Mouse (Mus musculus): Measurements from ENCODE around the gene 4933405L10Rik.
A peak's percentile ranks its signal among the peaks of the same experiment; 100 is the strongest.

The 4933405L10Rik gene

DNA sequence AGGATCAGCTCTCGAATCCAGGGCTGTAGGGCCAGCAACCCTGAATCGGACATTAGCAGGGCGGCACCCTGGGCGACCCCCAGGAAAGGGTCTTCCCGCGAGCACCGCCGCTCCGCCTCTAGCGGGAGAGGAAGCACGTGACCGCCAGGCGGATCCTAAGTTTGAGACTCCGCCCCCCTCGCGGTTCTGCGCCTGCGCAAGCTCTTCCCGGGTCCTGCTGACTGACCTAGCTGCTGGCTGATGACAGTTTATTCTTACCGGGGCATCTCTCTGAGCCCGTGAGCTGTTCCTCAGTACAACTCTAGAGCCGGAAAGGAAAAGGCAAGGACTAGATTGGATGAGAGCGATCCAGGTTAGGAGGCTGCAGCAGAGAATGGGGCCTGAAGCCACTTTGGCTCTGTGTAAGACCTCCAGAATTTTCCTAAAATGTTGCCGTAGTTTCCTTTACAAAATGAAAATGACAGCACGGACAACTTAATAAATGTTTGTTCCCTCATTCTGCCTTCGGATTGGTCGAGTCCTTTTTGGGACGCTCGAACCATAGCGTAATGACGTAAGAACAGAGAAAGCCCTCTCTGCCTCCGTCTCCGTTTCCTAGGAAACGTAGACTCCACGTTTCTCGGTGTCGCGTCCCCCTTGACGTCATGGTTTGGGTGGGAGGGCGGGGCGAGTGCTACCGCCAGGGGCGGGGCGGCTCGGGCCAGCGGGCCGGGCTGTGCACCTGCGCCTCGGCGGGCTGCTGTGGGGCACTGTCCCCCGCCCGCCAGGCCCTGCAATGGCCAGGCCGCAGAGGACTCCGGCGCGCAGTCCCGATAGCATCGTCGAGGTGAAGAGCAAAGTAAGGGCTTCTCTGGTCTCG, 6.3 kb upstream of the 4933405L10Rik start, which contains the start of the genes Acd and Pard6a:
Acd (minus strand) TSS at position 137 of the 859 bp plus-strand sequence.
Pard6a (plus strand) TSS at position 183 of the 859 bp plus-strand sequence.
- peak; percentile 94 for DNase-seq

DNA sequence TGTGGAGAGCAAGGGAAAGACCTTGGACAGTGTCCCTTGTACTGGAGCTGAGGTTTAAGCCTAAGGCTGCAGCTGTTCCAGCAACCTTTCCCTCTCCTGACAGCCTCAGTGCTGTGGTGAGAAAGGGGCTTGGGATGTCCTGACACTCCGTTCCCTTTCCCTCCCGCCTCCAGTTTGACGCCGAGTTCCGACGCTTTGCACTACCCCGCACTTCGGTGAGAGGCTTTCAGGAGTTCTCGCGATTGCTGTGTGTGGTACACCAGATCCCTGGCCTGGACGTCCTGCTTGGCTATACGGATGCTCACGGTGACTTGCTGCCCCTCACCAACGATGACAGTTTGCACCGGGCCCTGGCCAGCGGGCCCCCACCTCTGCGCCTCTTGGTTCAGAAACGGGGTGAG, 5.5 kb upstream of the 4933405L10Rik start:
- no peak for DNase-seq

DNA sequence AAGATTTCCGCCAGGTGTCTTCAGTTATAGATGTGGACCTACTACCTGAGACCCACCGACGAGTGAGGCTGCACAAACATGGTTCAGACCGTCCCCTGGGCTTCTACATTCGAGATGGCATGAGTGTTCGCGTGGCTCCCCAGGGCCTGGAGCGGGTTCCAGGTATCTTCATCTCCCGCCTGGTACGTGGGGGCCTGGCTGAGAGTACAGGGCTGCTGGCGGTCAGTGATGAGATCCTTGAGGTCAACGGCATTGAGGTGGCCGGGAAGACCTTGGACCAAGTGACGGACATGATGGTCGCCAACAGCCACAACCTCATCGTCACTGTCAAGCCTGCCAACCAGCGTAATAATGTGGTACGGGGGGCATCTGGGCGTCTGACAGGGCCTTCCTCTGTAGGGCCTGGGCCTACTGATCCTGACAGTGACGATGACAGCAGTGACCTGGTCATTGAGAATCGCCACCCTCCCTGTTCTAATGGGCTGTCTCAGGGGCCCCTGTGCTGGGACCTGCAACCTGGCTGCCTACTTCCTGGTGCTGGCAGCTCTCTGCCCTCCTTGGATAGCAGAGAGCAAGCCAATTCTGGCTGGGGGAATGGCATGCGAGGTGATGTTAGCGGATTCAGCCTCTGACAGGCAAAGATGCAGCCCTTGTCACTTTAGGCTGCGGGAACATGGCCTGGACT, 4.6 kb upstream of the 4933405L10Rik start:
- no peak for DNase-seq

DNA sequence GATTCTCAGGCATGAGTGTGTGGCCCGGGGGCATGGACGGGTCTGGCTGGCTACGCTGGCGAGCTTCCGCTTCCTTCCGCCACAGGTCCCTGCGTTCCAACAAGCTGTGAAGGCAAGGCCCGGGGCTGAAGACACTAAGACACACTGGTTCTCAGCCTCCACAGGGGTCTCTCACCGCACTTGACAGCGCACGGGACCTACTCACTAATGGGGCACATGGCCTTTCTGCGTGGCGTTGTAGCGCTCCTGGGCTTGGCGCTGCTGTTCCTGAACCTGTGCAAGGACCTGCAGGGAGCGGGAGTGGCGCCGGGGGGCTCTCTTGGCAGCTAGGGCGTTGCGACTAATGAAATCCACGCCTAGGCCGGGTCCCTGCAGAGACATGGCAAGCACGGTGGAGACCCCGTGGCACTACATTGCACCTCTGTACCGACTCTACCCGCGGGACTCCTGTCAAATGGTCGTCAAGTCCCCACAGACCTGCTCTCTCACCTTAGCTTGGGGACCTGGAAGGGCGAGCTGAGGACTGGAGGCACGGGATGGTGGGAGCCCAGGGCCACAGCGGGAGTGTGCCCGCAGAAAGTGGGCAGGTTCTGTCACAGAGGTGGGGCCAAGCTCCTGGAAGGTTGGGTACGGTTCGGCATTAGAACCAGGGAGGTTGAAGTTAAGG, 3.2 kb upstream of the 4933405L10Rik start:
- no peak for DNase-seq

DNA sequence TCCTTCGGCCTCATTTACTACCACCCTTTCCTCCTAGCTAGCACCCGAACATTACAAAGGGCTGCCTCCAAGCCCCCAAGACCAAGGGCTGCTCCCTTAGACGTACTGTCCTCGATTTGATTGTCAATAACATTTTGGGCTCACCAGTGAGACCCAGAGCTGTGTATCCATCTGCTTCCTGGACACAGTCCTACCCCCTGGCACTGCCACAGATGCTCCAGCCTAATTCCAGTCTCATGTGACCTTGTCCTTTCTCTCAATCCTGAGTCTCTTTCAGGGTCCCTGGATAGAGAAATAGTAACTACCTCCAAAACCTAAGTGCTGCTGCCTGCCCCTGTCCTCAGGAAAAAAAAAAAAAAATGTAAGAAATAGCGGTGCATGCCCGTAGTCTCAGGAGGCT, 2.5 kb upstream of the 4933405L10Rik start:
- no peak for DNase-seq

DNA sequence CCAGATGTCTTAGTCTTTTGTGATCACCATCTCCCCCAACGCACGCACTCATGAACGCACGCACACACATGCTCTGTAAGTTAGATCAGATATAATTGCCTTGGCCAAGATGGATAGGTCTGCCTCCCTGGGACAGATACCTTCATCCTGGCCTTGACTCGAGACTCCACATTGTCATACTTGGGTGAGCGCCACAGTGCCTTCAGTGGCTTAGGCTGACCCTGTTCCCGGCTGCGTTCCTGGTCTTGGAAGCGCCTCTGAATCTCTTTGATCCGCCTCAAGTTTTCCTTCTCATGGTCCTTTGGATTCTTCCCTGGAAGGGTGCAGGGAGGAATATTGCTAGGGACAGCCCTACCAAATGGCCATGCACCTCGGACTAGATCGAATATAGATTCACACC, 1.0 kb upstream of the 4933405L10Rik start:
- no peak for DNase-seq

DNA sequence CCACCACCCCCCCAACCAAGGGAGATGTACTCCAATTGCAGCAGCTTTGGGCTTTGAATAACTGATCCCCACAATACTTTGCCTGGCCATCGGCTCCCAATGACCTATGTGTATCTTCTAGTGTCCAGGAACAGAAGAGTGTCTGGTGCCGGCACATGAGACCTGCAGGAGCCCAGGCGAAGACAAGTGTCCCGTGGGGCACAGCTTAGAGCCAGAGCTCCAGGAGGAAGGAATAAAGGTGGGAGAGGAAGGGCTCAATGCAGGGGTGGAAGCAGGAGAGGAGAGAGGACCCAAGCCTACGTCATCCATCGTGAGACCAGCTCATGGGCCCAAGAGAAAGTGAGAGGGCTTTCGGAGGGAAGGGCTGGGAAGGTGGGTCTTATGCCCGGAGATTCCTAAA, 1.2 kb downstream of the 4933405L10Rik start:
- DNase-seq = no peak

DNA sequence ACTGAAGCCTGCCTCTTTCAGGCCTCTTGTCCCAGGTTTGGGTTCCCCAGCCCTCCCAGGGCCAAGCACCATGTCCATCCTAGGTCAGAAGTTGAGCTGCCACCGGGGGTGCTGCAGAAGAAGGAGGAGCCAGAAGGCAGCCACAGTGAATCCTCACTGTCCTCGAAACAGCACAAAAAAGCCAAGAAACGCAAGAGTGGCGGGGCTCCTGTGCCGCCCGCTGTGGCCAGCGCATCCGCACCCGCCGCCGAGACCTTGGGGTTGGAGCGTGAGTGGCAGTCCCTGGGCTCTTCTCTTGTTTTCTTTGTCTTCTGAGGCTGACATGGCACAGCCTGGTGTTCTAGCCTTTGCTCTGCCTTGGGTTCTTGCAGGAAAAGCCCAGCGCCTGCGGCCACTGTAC, 1.9 kb downstream of the 4933405L10Rik start:
- no peak for DNase-seq

DNA sequence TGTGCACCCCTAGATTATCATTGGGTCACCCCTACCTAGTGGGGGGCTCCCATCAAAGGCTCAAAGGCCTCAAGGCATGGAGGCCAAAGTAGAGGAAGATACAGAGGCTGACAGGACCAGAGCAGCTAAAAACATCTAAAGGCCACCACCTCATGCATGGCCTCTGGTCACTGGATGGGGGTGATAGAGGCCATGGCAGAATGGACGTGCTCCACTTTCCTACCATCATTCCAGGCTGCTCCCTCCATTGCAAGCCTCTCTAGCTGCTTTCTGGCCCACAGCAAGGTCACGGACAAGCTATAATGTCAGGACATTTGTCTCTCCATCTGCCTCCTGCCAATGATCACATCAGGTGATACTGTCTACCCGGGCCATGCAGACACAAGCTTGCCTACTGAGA, 4.8 kb downstream of the 4933405L10Rik start:
- no peak for DNase-seq

DNA sequence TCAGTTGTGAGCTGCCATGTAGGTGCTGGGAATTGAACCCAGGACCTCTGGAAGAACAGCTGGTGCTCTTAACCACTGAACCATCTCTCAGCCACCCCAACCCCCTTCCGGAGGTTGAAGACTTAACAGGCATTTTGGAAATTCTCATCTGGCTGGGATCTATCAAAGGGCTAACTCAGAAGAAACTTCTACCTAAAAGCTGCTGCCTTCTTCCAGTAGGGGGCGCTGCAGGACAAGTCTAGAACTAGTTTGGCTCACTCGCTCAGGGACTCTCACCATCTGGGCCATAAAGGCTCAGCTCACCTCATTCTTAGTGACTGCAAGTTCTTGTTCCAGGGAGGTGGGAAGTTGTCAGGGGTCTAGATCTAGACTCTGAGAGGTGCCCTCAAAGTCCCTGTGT, 6.7 kb downstream of the 4933405L10Rik start:
- peak; percentile 72 for DNase-seq

DNA sequence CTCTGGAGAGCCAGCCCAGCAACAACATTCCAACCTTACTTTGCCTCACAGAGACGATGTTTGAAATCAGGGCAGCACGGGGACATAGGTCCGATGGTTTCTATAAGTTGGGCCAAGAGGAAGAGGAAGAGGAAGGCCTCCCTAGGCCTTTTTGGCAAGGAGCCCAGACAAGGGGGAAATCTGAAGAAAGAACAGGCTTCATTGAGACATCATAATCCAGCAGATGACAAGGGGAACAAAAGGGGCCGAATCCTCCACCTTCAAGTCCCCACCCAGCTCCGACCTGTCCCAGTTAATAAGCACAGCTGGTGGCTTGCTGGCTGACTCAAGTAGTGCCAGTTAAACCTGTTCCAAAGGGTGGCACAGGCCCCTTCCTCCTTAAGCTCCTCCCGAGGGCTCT, 7.6 kb downstream of the 4933405L10Rik start:
- DNase-seq = no peak

DNA sequence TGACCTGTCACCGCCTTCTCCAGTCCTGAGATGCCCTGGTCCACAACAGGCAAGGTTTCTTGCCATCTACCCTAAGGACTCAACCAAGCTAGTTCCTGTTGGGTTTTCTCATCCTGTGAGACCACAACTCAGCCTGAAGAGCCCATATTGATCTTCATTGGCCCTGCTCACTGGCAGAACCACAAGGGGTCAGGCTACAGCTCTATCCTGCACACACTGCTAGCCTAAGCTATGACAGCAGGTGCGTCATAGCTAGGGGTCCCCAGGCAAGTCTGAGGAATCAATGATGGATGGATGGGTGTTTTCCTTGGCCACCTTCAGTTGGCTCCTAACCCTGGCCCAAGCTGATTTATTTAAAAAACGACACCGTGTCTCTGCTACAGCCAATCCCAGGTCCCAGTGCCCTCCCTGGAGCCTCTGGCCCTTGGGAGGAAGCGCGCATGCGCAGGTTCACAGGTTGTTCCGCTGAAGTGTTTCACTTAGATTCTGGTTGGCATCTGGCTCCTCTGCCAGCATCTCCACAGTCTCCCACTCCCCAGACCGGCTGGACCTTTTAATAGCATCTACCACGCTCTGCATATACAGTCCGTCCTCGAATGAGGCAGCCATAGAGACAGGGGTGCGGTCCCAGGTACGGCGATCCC, 9.0 kb downstream of the 4933405L10Rik start:
- DNase-seq = no peak

DNA sequence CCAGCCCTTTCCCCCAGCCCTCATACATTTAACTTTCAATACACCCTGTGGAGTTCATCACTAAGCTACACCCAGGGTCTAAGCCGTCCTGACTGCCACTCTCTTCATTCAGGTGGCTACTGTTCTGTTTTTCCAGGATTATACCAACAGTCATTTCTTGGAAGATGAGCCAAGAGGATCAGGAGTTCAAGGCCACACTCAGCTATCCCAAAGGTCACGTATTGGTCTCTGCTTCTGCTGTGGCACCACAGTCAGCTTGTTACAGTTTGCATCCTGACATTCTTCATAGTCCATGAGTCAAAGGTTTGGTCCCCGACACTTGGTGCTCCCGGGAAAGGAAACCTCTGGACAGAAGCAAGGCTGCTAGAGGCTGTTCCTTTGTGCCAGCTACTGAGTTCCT, 12.2 kb downstream of the 4933405L10Rik start:
- DNase-seq = no peak

DNA sequence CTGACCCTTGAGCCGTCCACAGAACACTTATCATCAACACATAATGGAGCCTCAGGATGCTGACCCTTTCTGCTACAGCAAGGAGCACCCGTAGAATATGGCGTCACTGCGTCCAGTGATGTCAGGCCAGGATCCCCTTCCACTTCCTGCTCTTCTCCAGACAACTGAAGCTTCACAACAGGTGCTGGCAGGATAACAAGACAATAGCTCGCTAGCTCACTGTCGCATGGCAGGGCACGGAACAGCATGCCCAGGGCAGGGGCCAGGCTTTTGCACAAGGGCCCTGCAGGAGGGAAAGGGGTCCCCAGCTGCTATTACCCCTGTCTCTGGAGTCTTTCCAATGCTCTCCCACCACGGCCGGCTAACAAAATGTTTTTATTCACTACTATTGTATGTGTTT, 15.4 kb downstream of the 4933405L10Rik start:
- no peak for DNase-seq

DNA sequence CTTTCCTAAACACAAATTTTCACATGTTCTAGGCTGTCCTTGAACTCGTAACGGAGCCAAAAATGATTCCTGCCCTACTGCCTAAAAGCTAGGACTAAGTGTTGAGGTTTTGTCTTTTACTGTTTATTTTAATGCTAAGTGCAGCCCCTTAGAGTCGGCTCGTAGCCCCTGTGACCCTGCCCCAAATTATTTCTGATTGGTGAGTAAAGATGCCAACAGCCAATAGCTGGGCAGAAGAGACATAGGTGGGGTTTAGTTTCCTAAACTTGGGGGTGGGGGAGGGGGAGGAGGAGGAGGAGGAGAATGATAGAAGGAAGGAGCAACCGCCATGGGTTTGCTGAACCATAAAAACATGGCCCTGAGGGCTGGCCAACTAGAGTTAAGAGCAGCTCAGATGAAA, 18.3 kb downstream of the 4933405L10Rik start:
- DNase-seq = no peak

DNA sequence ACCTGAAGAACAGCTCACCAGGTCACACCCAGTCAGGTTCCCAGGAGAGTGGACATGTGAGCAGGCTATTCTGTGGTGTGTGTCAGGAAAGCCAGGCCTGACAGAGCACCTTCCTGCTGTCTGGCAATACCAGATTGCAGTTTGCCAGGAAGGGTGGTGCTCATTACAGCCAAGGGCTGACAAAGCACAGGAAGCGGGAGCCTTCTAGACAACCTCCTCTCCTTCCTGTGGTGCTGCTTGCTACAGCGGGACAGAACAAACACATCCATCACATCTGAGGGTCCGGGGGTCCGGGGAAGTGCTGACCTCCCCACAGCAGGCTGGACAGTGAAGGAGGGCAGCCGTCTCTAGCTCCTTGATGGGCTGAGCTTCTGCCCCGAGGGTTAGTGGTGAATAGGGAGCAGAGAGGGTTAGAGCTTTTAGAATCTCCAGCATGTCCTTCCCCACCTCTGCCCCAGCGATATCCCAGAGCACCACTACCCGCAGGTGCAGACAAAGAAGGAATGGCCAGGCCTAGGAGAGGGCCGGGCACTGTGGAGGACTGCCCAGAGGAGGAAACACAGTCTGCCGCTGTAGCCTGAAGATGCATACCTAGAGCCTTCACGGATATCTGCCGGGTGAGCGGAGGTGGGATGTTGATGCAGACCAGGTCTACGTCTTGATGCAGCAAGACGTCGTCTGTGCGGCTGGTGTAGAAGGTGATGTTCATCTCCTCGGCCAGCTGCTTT, 20.1 kb downstream of the 4933405L10Rik start:
- DNase-seq = peak; percentile 79

DNA sequence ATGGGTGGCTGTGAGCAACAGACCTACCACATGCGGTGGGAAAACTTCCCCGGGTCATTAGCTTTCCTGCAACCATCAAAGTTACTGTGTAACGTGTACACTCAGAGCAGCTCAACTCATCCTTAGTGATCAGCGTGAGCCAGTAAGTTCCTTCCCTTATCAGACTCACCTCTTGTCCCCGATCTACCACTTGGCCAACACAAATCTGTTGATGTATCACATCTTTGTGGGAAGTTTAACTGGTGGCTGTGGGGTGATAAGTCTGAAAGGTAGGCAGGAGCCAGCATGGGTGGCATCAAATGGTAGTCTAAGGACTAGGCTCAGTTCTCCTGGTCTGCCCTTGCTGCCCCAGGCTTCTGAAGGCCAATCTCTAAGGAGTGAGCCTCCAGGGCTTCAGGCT, 24.7 kb downstream of the 4933405L10Rik start:
- no peak for DNase-seq

DNA sequence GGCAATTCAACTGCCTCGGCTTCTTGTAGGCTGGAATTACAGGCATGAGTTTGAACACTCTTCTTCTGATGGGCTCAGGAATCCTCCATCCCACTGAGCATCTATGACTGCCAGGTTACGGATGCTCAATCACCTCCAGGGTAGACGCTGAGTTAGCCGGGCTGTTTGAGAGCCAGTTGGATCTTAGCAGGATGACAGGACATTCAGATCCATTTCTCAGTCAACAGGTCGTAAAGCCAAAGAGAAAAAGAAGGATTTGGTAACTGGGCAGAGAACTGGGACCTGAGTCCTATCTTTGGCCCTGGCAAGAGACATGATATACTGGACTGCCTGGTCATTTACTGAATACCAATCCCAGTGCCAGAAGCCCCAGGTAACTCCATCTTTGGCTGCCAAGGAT, 31.8 kb downstream of the 4933405L10Rik start:
- DNase-seq = no peak

DNA sequence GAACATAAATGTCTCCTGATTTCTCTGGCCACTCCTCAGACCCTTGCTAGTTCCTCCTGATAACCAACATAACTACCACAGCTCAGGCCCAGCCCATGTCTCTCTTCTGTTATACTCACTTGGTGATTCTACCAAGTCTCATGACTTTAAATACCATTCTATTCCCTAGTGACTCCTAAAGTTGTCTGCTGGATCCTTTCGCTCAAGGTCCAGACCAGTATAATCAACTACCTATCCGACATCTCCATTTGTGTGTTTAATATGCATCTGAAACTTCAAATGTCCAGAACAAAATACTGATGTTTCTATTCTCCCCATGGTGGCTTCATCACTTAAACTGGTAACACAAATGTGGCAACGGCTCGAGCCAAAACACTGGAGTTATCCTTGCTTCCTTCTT, 35.8 kb downstream of the 4933405L10Rik start:
- no peak for DNase-seq

DNA sequence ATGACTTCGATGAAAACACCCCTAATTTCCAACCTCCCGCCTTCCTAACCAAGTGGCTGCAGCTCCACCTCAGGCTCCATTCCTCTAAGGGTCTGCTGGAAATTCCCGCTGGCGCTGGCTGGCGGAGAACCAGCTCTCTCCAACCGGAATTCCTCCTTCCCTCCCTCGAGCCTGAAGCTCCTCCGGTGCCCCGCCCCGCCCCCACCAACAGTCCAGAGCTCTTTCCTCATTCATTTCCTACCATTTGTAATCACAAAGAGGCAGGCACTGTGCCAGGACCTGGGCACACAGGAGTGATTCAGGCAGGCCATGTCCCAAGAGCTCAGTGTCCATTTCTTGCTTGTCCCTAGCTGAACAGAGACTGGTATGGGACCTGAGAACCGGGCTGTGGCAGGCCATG, 43.2 kb downstream of the 4933405L10Rik start:
- DNase-seq = peak; percentile 82

DNA sequence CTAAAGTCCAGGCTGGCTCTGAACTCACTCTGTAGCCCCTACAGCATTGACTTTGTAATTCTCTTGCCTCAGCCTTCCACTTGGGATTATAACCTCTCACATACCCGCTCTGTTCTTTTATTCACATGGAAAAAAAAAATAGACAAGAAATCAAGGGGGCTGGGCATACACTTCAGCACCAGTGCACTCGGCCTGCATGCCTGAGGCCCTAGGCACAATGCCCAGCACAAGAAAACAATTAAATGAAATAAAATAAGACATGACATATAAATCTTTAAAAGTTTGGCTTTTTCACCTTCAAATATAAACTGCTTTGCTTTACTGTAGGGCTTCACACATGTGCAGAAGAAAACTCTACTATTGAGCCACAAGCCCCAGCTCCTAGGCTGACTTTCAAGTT, 46.5 kb downstream of the 4933405L10Rik start:
- no peak for DNase-seq

DNA sequence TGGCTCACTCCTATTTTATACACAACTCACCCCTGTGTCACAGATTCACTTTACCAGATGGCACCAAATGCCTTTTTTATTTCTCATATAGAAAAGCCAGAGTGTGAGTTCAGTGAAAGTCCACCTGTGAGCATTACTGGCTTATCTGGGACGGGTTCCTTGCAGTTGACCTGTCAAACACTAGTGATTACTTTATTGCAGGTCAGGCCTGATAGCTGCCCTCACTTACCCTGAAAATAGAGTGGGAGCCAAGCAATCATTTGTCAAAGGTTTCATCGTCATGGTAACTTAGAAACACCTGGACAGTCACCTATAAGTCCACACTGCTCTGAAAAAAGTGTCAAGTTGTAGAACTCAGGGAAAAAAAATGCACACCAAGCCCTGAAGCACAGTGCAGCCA, 47.2 kb downstream of the 4933405L10Rik start:
- no peak for DNase-seq

Data from kidney, adult 11 months (tissue).